Mouse (Mus musculus): Measurements from ENCODE around the gene Aim2. TPM values are rescaled to one million over a fixed set of nuclear protein-coding genes. Genes with fewer than 3 reads are reported as not detected.

The Aim2 gene
- polyA plus RNA-seq, 1 experiment, result not detected

- no peak within 1 kb of the TSS for H3K4me3 ChIP-seq (ENCODE audit: insufficient read depth, low read depth, low read length)
- no peak within 1 kb of the TSS for H3K27ac ChIP-seq (replicated peaks; ENCODE audit: low read depth, low read length)
Measured at GRCm38 (mm10) chr1:173333312-173334253, 17.1 kb upstream of the Aim2 start, which contains the start of gene Ackr1. Gene Ackr1, minus strand, starts transcription at chr1:173333750.

GRCm38 (mm10) chr1:173335903-173336302 lies 14.8 kb upstream of the Aim2 start:
- Histone ChIP-seq H3K4me3 (ENCODE audit: insufficient read depth, low read depth, low read length) (no peak overlapping the region), H3K4me1 (ENCODE audit: control insufficient read depth, insufficient read depth, insufficient read length, low read length) (no peaks in the 10 kb centered on the region), H3K27ac (replicated peaks; ENCODE audit: low read depth, low read length) (no peak overlapping the region)

More at GRCm38 (mm10) chr1:173333312-173334253, 17.1 kb upstream of the Aim2 start, which contains the start of gene Ackr1:
- H3K4me1 ChIP-seq (ENCODE audit: control insufficient read depth, insufficient read depth, insufficient read length, low read length), result no peaks in the 10 kb centered on the region

- no peak overlapping the region for H3K27ac ChIP-seq (replicated peaks; ENCODE audit: low read depth, low read length)
- no peak overlapping the region for H3K4me3 ChIP-seq (ENCODE audit: insufficient read depth, low read depth, low read length)
- H3K4me1 ChIP-seq (ENCODE audit: control insufficient read depth, insufficient read depth, insufficient read length, low read length), result no peaks in the 10 kb centered on the region
Measured at GRCm38 (mm10) chr1:173337008-173337407, 13.7 kb upstream of the Aim2 start.

GRCm38 (mm10) chr1:173339543-173339942 lies 11.1 kb upstream of the Aim2 start:
- no peak overlapping the region for H3K27ac ChIP-seq (replicated peaks; ENCODE audit: low read depth, low read length)
- no peak overlapping the region for H3K4me3 ChIP-seq (ENCODE audit: insufficient read depth, low read depth, low read length)
- no peaks in the 10 kb centered on the region for H3K4me1 ChIP-seq (ENCODE audit: control insufficient read depth, insufficient read depth, insufficient read length, low read length)

- Histone ChIP-seq H3K4me3 (ENCODE audit: insufficient read depth, low read depth, low read length) (no peak overlapping the region), H3K27ac (replicated peaks; ENCODE audit: low read depth, low read length) (no peak overlapping the region), H3K4me1 (ENCODE audit: control insufficient read depth, insufficient read depth, insufficient read length, low read length) (no peaks in the 10 kb centered on the region)
Measured at GRCm38 (mm10) chr1:173342425-173342824, 8.3 kb upstream of the Aim2 start.

- H3K4me1 ChIP-seq (ENCODE audit: control insufficient read depth, insufficient read depth, insufficient read length, low read length), result no peaks in the 10 kb centered on the region
- no peak overlapping the region for H3K4me3 ChIP-seq (ENCODE audit: insufficient read depth, low read depth, low read length)
- no peak overlapping the region for H3K27ac ChIP-seq (replicated peaks; ENCODE audit: low read depth, low read length)
Measured at GRCm38 (mm10) chr1:173343934-173344333, 6.7 kb upstream of the Aim2 start.

- no peaks in the 10 kb centered on the region for H3K4me1 ChIP-seq (ENCODE audit: control insufficient read depth, insufficient read depth, insufficient read length, low read length)
- no peak overlapping the region for H3K4me3 ChIP-seq (ENCODE audit: insufficient read depth, low read depth, low read length)
- H3K27ac ChIP-seq (replicated peaks; ENCODE audit: low read depth, low read length), result no peak overlapping the region
Measured at GRCm38 (mm10) chr1:173345112-173345511, 5.6 kb upstream of the Aim2 start.

GRCm38 (mm10) chr1:173348527-173348926 lies 2.2 kb upstream of the Aim2 start:
- Histone ChIP-seq H3K4me3 (ENCODE audit: insufficient read depth, low read depth, low read length) (no peak overlapping the region), H3K27ac (replicated peaks; ENCODE audit: low read depth, low read length) (no peak overlapping the region), H3K4me1 (ENCODE audit: control insufficient read depth, insufficient read depth, insufficient read length, low read length) (no peaks in the 10 kb centered on the region)

- Histone ChIP-seq H3K4me1 (ENCODE audit: control insufficient read depth, insufficient read depth, insufficient read length, low read length) (no peaks in the 10 kb centered on the region), H3K27ac (replicated peaks; ENCODE audit: low read depth, low read length) (no peak overlapping the region), H3K4me3 (ENCODE audit: insufficient read depth, low read depth, low read length) (no peak overlapping the region)
Measured at GRCm38 (mm10) chr1:173349192-173349591, 1.5 kb upstream of the Aim2 start.

- no peaks in the 10 kb centered on the region for H3K4me1 ChIP-seq (ENCODE audit: control insufficient read depth, insufficient read depth, insufficient read length, low read length)
- no peak overlapping the region for H3K4me3 ChIP-seq (ENCODE audit: insufficient read depth, low read depth, low read length)
- H3K27ac ChIP-seq (replicated peaks; ENCODE audit: low read depth, low read length), result no peak overlapping the region
Measured at GRCm38 (mm10) chr1:173349946-173350345, 733 bp upstream of the Aim2 start.

- Histone ChIP-seq H3K4me1 (ENCODE audit: control insufficient read depth, insufficient read depth, insufficient read length, low read length) (no peaks in the 10 kb centered on the region; the same call in 1 of the 2 replicates), H3K27ac (replicated peaks; ENCODE audit: low read depth, low read length) (no peak overlapping the region), H3K4me3 (ENCODE audit: insufficient read depth, low read depth, low read length) (no peak overlapping the region)
Measured at GRCm38 (mm10) chr1:173355107-173355846, 4.6 kb downstream of the Aim2 start.

GRCm38 (mm10) chr1:173356699-173357098 lies 6.0 kb downstream of the Aim2 start:
- H3K4me3 ChIP-seq (ENCODE audit: insufficient read depth, low read depth, low read length), result no peak overlapping the region

GRCm38 (mm10) chr1:173357799-173358198 lies 7.1 kb downstream of the Aim2 start:
- Histone ChIP-seq H3K4me3 (ENCODE audit: insufficient read depth, low read depth, low read length) (no peak overlapping the region), H3K4me1 (ENCODE audit: control insufficient read depth, insufficient read depth, insufficient read length, low read length) (no peaks in the 10 kb centered on the region; the same call in 1 of the 2 replicates), H3K27ac (replicated peaks; ENCODE audit: low read depth, low read length) (no peak overlapping the region)

More at GRCm38 (mm10) chr1:173356699-173357098, 6.0 kb downstream of the Aim2 start:
- Histone ChIP-seq H3K4me1 (ENCODE audit: control insufficient read depth, insufficient read depth, insufficient read length, low read length) (no peaks in the 10 kb centered on the region; the same call in 1 of the 2 replicates), H3K27ac (replicated peaks; ENCODE audit: low read depth, low read length) (no peak overlapping the region)

- H3K27ac ChIP-seq (replicated peaks; ENCODE audit: low read depth, low read length), result no peak overlapping the region
- no peaks in the 10 kb centered on the region; the same call in 1 of the 2 replicates for H3K4me1 ChIP-seq (ENCODE audit: control insufficient read depth, insufficient read depth, insufficient read length, low read length)
- H3K4me3 ChIP-seq (ENCODE audit: insufficient read depth, low read depth, low read length), result no peak overlapping the region
Measured at GRCm38 (mm10) chr1:173359590-173360290, 9.1 kb downstream of the Aim2 start.

- no peak overlapping the region for H3K4me3 ChIP-seq (ENCODE audit: insufficient read depth, low read depth, low read length)
- no peaks in the 10 kb centered on the region for H3K4me1 ChIP-seq (ENCODE audit: control insufficient read depth, insufficient read depth, insufficient read length, low read length)
- no peak overlapping the region for H3K27ac ChIP-seq (replicated peaks; ENCODE audit: low read depth, low read length)
Measured at GRCm38 (mm10) chr1:173361651-173362050, 11.0 kb downstream of the Aim2 start.
